Mouse (Mus musculus) lung, adult 18-20 months (tissue): Measurements from ENCODE around the gene Mmgt2.
"Not testable (repeated sequence)": the region's sequence is repeated elsewhere in the genome, so short reads cannot be mapped to it uniquely, and the experiment has no call there.

Source experiments
- DNase-seq, 2 experiments: peaks; one replicate each; pipeline ENCODE4 v3.0.0; 2022; ENCODE audit warnings: mixed read lengths in 2 of 2

Mmgt2 gene

GRCm38 (mm10) chr11:62645732-62646494 is 2.6 kb upstream of the Mmgt2 start:
- peak in 1 of 2 experiments; percentile 52 for DNase-seq

DNA sequence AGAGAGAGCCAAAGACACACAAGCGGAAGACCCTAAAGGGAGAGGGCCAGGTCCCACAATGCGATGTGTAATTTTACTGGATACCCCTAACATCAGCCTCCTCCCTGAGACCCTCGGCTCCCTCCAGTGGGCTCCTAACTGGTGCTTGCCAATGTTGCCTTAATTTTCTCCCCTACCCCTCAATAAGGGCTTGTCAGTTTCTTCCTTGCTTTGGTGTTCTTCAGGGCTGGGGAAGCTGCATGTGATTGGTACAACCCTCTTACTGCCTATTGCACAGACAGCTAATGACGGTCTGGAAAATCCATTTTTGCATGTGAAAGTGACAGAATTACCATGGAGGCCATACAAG is 2.0 kb upstream of the Mmgt2 start:
- no peak for DNase-seq

- no peak for DNase-seq
Measured at GRCm38 (mm10) chr11:62646958-62647515, 1.4 kb upstream of the Mmgt2 start.

DNA sequence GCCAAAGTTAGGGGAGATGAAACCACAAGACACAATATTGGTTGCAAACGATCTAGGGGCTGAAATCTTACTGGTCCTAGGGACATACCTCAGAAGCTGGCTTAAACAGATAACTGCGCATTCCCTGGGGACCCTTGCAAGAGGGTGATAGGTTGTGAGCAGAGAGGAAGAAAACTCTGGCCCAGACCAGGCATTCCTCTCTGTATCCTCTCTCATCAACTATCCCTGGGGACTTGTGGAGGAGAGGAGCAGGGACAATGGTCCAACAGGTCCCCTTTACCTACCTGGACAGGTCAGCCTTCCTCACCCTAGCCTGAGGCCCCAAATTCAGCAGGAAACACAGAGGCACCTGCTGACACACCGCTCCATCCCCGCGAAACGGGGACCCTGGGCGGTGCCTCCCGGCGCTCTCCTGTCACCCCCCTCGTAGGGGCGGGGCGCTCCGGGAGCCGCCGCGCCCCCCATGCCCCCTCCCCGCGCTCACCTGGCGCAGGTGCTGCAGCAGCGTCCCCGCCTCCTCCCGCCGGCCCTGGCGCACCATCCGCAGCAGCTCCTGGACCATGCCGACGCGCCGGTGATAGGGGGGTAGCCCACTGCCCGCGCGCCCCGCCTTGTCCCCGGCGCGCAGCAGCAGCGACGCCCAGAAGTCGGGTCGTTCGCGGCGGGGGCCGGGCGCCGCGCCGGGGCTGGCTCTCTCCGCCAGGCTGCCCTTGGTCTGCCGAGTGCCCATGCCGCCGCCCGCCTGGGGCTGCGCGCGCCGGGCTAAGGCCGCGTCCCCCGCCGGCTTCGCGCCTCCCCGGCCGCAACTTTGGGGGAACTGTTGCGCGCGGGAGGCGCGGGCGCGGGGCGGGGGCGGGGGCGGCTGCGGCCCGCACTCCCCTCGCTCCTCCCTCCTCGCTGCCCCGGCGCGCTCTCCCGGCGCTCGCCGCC is 538 bp upstream of the Mmgt2 start, which contains the start of gene Lrrc75a:
Gene Lrrc75a (minus strand): TSS at position 863 of the 930 bp plus-strand sequence.
- DNase-seq: peak in 1 of 2 experiments; percentile 45

- not testable (repeated sequence) for DNase-seq
Measured at GRCm38 (mm10) chr11:62649803-62650202, 1.3 kb downstream of the Mmgt2 start.

GRCm38 (mm10) chr11:62651563-62651962 is 3.1 kb downstream of the Mmgt2 start:
- no peak for DNase-seq

DNA sequence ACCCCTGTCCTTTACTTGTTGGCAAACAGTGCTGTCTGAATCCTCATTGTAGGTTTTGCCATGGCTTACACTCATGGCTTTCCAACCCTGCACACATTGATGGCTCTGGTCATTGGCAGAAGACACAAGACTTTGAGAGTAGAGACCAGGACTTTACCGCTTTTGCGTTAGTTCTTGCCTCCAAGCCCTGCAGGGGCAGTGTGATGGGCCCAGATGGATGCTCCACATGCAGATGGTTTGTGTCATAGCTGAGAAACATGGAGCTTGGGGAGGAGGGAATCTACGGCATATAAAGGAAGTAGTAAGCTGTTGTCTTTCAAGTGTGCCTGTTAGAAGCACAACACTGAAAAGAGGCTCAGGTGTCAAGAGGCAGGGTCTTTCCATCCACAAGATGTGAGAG is 3.6 kb downstream of the Mmgt2 start:
- no peak for DNase-seq

DNA sequence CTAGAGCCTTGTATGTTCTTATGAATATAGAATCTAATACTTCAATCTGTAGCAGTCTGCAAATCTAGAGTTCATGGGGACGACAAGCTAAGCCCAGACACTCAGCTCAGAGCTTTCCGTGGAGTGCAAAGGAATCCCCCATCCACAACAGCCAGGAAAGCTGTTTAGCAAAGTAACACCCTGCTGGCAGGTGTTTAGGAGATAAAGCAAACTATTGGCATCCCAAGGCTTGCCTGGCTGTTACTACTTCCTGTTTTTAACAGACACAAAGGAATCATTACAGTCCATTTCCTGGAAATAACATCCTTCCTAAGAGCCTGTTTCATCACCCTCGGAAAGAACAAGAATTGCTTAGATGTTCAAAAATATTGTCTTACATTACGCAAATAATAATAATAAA is 12.4 kb downstream of the Mmgt2 start:
- DNase-seq: no peak

GRCm38 (mm10) chr11:62664250-62664649 is 15.8 kb downstream of the Mmgt2 start:
- no peak for DNase-seq

DNA sequence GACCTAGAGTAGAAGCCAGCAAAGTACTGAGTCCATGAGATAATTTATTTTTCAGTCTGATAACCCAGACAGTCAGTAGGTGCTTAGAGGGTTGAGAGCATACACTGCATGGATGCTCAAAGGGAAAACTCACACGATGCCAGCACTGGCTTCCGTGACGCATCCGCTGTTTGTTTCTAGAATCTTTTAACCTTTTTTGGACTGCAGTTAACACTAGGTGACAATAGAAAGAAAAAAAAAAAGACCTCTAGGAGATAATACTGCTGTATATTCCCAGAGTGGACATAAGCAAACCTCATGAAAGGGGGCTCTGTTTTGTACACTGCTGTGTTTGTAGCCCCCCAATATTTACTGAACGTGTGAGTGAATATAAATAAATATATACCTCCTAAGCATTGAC is 20.5 kb downstream of the Mmgt2 start:
- DNase-seq: no peak

DNA sequence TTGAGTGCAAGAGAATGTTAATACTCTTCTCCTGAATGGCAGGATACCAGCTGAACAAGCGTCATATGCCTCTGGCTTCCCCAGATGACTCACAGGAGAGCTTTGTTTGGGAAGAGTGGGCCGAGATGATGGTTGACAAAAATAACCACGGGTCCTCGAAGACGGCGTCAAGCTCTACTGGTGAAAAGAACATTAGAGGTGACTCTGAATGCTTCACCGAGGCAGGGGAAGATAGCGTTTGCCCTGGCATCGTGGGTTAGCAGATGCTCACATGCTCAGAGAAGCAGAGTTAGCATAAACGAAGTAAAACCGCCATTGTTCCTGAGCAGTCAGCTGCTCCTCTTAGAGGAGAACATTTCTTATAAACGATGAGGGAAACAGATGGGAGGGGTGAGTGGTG is 21.0 kb downstream of the Mmgt2 start:
- DNase-seq: no peak

GRCm38 (mm10) chr11:62670006-62670405 is 21.5 kb downstream of the Mmgt2 start:
- no peak for DNase-seq

DNA sequence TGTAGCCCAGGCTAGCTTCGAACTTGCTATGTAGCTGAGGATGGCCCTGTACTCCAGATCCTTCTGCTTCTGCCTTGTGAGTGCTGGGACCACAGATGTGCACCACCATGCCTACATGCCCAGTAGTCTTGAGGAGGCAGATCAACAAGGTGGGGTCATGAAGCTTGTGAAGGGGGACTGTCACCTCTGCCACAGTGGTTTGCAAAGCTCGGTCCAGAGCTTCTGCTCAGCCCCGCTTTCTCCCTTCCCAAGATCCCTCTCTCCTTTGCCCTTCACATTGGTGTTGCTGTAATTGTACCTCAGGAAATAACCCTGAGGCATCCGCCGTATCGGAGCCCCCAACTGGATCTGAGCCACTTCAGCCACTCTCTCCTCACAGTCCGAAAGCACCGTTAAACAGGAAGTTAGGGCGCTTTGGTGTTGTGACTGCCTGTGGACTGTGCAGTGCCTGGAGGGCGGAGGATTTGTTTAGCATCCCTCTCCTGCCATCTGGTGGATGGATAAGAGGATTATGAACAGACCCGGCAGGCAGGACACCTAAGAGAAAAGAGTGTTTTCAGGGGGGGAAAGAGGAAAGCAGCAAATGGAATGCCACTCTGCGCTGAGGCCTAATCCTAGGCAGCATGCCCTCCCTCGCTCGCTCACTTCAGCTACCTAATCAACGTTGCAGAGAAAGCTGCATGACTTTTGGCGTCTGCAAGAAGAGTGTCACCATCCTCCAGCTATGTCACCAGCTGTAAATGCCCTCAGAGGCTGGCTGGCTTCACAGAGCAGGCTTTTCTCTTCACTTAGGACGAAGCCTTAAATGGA is 27.2 kb downstream of the Mmgt2 start:
- peak; percentile 54 to 73 for DNase-seq

- DNase-seq: no peak
Measured at GRCm38 (mm10) chr11:62676290-62676596, 27.8 kb downstream of the Mmgt2 start.

GRCm38 (mm10) chr11:62678778-62679354 is 30.4 kb downstream of the Mmgt2 start:
- no peak for DNase-seq

DNA sequence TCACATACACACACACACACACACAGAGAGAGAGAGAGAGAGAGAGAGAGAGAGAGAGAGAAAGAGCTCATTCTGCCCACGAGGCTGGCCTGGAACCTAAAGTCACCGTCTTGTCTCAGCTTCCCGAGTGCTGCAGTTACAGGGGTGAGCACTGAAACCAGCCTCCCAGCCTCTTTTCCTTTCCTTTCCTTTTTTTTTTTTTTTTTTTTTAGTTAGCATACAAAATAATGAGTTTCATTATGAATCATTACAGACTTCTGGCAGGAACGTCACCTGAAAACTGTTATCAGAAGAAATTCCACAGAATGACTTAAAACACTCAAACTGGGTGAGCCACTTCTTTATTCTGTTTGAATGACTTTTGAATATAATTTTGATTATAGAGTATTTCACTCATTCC is 31.5 kb downstream of the Mmgt2 start:
- DNase-seq: no peak

GRCm38 (mm10) chr11:62691592-62691991 is 43.1 kb downstream of the Mmgt2 start:
- DNase-seq: no peak

DNA sequence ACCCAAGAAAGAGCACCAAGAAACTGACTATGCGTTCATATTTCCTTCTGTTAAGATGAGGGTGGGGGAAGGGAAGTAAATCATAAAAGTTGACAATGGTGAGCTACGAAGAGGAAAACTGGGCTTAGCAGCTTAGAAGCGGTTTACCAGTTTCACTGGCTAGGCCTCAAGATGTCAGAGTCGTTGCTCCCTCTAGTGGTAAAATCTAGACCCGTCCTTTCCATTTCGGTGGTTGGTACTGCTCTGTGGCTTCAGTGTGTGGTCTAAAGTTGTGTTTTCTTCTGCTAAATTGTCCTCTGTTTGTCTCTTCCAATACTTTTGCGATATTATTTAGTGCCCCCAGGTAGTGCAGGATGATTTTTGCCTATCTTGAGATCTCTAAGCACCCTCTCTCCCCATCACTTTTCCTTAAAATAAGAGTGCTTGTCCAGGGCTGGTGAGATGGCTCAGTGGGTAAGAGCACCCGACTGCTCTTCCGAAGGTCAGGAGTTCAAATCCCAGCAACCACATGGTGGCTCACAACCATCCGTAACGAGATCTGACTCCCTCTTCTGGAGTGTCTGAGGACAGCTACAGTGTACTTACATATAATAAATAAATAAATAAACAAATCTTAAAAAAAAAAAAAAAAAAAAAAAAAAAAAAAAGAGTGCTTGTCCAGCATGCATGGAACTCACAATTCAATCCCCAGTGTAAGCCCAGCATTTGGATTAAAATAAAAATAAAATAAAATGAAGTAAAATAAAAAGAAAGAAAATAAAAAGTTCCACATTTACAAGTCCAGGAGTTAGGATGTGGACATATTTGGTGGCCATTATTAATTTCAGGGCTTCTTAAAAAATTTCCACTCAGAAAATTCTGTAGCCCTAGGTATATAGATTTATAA is 45.1 kb downstream of the Mmgt2 start:
- peak in 1 of 2 experiments; percentile 34 for DNase-seq

DNA sequence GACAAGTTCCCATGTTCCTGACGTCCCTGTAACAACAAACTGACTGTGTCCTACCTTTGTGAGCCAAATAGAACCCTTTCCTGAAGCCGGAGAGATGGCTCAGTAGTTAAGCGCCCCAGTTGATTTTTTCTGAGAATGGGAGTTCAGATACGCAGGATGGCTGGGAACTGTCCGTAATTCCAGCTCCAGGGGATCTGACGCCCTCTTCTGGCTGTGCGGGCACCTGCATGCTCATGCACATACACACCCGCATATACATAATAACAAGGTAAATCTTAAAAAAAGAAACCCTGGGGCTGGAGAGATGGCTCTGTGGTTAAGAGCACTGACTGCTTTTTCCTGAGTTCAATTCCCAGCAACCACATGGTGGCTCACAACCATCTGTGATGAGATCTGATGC is 46.7 kb downstream of the Mmgt2 start:
- DNase-seq: no peak

- DNase-seq: no peak
Measured at GRCm38 (mm10) chr11:62699749-62700148, 51.3 kb downstream of the Mmgt2 start.

DNA sequence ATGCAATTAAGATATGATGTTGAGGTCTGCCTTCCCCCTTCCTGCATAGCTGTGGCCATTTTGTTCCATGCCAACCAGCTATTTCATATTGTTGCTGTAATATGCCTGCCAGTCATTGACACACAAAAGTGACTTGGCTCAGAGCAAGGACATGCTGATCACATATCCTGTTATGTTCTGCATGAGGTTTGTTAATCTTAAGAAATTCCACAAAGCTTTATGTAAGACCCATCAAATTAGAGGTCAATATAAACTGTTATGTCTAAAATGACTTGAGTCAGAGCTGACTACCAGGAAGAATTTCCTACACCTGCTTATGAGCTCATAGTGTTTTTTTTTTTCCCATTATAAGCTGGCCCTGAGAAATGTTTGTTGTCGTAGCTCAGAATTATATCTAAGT is 52.8 kb downstream of the Mmgt2 start:
- DNase-seq: peak in 1 of 2 experiments; percentile 9
